Mouse (Mus musculus) heart, embryonic 12.5 days (tissue): ENCODE measurements around the gene Pigl. TPM values are rescaled to one million over a fixed set of nuclear protein-coding genes. Genes with fewer than 3 reads are reported as not detected.
"Not testable (repeated sequence)": the region's sequence is repeated elsewhere in the genome, so short reads cannot be mapped to it uniquely, and the experiment has no call there.

Experiments
- ATAC-seq: fragments of 200-750 bp; cut with Nextera tagmentation; 2 replicates; pipeline ENCODE4 v1.8.0; 2017; ENCODE audit warnings: moderate TSS enrichment, moderate library complexity; ENCODE audit not compliant: insufficient number of reproducible peaks, low FRiP score
- H3K27ac ChIP-seq: fragments of 300-500 bp; sonication (generic); 2 replicates; pipeline ENCODE4 v1.5.1; 2016; ENCODE audit warnings: mild to moderate bottlenecking, moderate library complexity; ENCODE audit not compliant: poor library complexity, severe bottlenecking
- H3K27me3 ChIP-seq: fragments of 300-500 bp; sonication (generic); replicated peaks from 2 replicates; pipeline ENCODE4 v1.6.1; 2016; ENCODE audit warnings: mild to moderate bottlenecking, moderate library complexity
- H3K36me3 ChIP-seq: fragments of 300-500 bp; sonication (generic); 2 replicates; pipeline ENCODE4 v1.6.1; 2016; ENCODE audit warnings: mild to moderate bottlenecking, moderate library complexity
- H3K4me1 ChIP-seq: fragments of 300-500 bp; sonication (generic); replicated peaks from 2 replicates; pipeline ENCODE4 v1.6.1; 2016; ENCODE audit warnings: mild to moderate bottlenecking
- H3K4me2 ChIP-seq: fragments of 300-500 bp; sonication (generic); 2 replicates; pipeline ENCODE4 v1.6.1; 2016; ENCODE audit warnings: mild to moderate bottlenecking, moderate library complexity
- H3K4me3 ChIP-seq: fragments of 300-500 bp; sonication (generic); 2 replicates; pipeline ENCODE4 v1.5.1; 2016; ENCODE audit warnings: mild to moderate bottlenecking
- H3K9ac ChIP-seq: fragments of 300-500 bp; sonication (generic); 2 replicates; pipeline ENCODE4 v1.6.1; 2016; ENCODE audit warnings: mild to moderate bottlenecking, moderate library complexity
- H3K9me3 ChIP-seq: fragments of 300-500 bp; sonication (generic); replicated peaks from 2 replicates; pipeline ENCODE4 v1.6.1; 2016; ENCODE audit warnings: mild to moderate bottlenecking, moderate library complexity
- WGBS: fragments of 180-500 bp; shearing (Covaris S2); methylation state at CpG from one replicate; pipeline ENCODE4 v1.1.7; 2016; 5-methylcytosine and 5-hydroxymethylcytosine counted together
- polyA plus RNA-seq: library from polyadenylated mRNA; unstranded; fragments of >200 nt; fragmentation: Nextera tagmentation; extraction: Ambion mirVana; gene quantifications from 2 replicates; pipeline ENCODE4 v1.2.1, GENCODE M21; 2016

Pigl gene
- polyA plus RNA-seq, 1 experiment from 2014 or later = 10.3 TPM

GRCm38 (mm10) chr11:62496151-62496715 lies 38.0 kb downstream of the Pigl start:
- no peak overlapping the region for H3K9ac ChIP-seq
- no peaks in the 10 kb centered on the region for H3K27me3 ChIP-seq
- no peaks in the 10 kb centered on the region for H3K9me3 ChIP-seq
- no peak overlapping the region for H3K4me3 ChIP-seq
- ATAC-seq = no peak
- H3K4me1 ChIP-seq = peaks cover 21% of the 10 kb centered on the region
- no peak overlapping the region for H3K4me2 ChIP-seq
- H3K27ac ChIP-seq = 0 out of 2 replicates have a peak overlapping the region, but pooled peaks have one; percentile 8
- WGBS = 46% methylated on average over 5 of the region's 5 CpGs
- H3K36me3 ChIP-seq = no peaks in the 10 kb centered on the region

- no peak overlapping the region for H3K27ac ChIP-seq
- H3K4me2 ChIP-seq = no peak overlapping the region
- no peak overlapping the region for H3K9ac ChIP-seq
- H3K4me1 ChIP-seq = peaks cover 21% of the 10 kb centered on the region
- no peak for ATAC-seq
- H3K27me3 ChIP-seq = no peaks in the 10 kb centered on the region
- H3K36me3 ChIP-seq = no peaks in the 10 kb centered on the region
- no peak overlapping the region for H3K4me3 ChIP-seq
- WGBS = 48% methylated on average over 3 of the region's 3 CpGs
- H3K9me3 ChIP-seq = no peaks in the 10 kb centered on the region
Observed at GRCm38 (mm10) chr11:62497181-62497580, 38.9 kb downstream of the Pigl start.

- no peak overlapping the region for H3K9ac ChIP-seq
- peaks cover 21% of the 10 kb centered on the region for H3K4me1 ChIP-seq
- no peaks in the 10 kb centered on the region for H3K9me3 ChIP-seq
- H3K4me3 ChIP-seq = no peak overlapping the region
- no peak overlapping the region for H3K27ac ChIP-seq
- H3K36me3 ChIP-seq = 0 out of 2 replicates have a peak, but pooled peaks cover 2% of the 10 kb centered on the region
- ATAC-seq = no peak
- 93% methylated on average over 2 of the region's 2 CpGs for WGBS
- no peaks in the 10 kb centered on the region for H3K27me3 ChIP-seq
- H3K4me2 ChIP-seq = no peak overlapping the region
Observed at GRCm38 (mm10) chr11:62498802-62499201, 40.5 kb downstream of the Pigl start.

- 84% methylated on average over 2 of the region's 2 CpGs for WGBS
- H3K9ac ChIP-seq = no peak overlapping the region
- H3K4me1 ChIP-seq = peaks cover 10% of the 10 kb centered on the region
- H3K9me3 ChIP-seq = no peaks in the 10 kb centered on the region
- no peak overlapping the region for H3K4me3 ChIP-seq
- no peak for ATAC-seq
- 0 out of 2 replicates have a peak, but pooled peaks cover 3% of the 10 kb centered on the region for H3K36me3 ChIP-seq
- no peaks in the 10 kb centered on the region for H3K27me3 ChIP-seq
- no peak overlapping the region for H3K27ac ChIP-seq
- no peak overlapping the region for H3K4me2 ChIP-seq
Observed at GRCm38 (mm10) chr11:62500529-62500928, 42.3 kb downstream of the Pigl start.

GRCm38 (mm10) chr11:62507683-62508082 lies 49.4 kb downstream of the Pigl start:
- Histone ChIP-seq H3K4me1 (no peaks in the 10 kb centered on the region), H3K4me2 (no peak overlapping the region), H3K9me3 (no peaks in the 10 kb centered on the region), H3K4me3 (no peak overlapping the region), H3K9ac (no peak overlapping the region), H3K27me3 (no peaks in the 10 kb centered on the region), H3K36me3 (peaks cover 5% of the 10 kb centered on the region; the same call in 1 of the 2 replicates), H3K27ac (no peak overlapping the region)
- no peak for ATAC-seq
- 81% methylated on average over 4 of the region's 4 CpGs for WGBS

GRCm38 (mm10) chr11:62508365-62508764 lies 50.1 kb downstream of the Pigl start:
- not testable (repeated sequence) for H3K9me3 ChIP-seq, H3K4me1 ChIP-seq, H3K4me2 ChIP-seq, H3K4me3 ChIP-seq, ATAC-seq, H3K9ac ChIP-seq, H3K27ac ChIP-seq, H3K27me3 ChIP-seq
- whole genome bisulfite sequencing = 91% methylated on average over 13 of the region's 13 CpGs
- peaks cover 11% of the 10 kb centered on the region; the same call in 1 of the 2 replicates for H3K36me3 ChIP-seq

- not testable (repeated sequence) for H3K4me2 ChIP-seq, ATAC-seq, H3K9me3 ChIP-seq, H3K27ac ChIP-seq, H3K4me1 ChIP-seq, H3K27me3 ChIP-seq, H3K4me3 ChIP-seq, H3K9ac ChIP-seq
- H3K36me3 ChIP-seq = peaks cover 10% of the 10 kb centered on the region; the same call in 1 of the 2 replicates
- 86% methylated on average over 5 of the region's 5 CpGs for WGBS
Observed at GRCm38 (mm10) chr11:62508816-62509215, 50.6 kb downstream of the Pigl start.

- H3K9me3 ChIP-seq = no peaks in the 10 kb centered on the region
- WGBS = 72% methylated on average over 3 of the region's 3 CpGs
- no peak overlapping the region for H3K27ac ChIP-seq
- H3K36me3 ChIP-seq = peaks cover 10% of the 10 kb centered on the region; the same call in 1 of the 2 replicates
- H3K9ac ChIP-seq = no peak overlapping the region
- no peaks in the 10 kb centered on the region for H3K4me1 ChIP-seq
- no peaks in the 10 kb centered on the region for H3K27me3 ChIP-seq
- H3K4me3 ChIP-seq = no peak overlapping the region
- no peak overlapping the region for H3K4me2 ChIP-seq
- no peak for ATAC-seq
Observed at GRCm38 (mm10) chr11:62509571-62509970, 51.3 kb downstream of the Pigl start.

- no peaks in the 10 kb centered on the region for H3K9me3 ChIP-seq
- peaks cover 10% of the 10 kb centered on the region; the same call in 1 of the 2 replicates for H3K36me3 ChIP-seq
- no peak overlapping the region for H3K4me2 ChIP-seq
- ATAC-seq = no peak
- H3K27ac ChIP-seq = no peak overlapping the region
- H3K4me1 ChIP-seq = no peaks in the 10 kb centered on the region
- H3K27me3 ChIP-seq = no peaks in the 10 kb centered on the region
- no peak overlapping the region for H3K4me3 ChIP-seq
- H3K9ac ChIP-seq = no peak overlapping the region
- WGBS = 84% methylated on average over 5 of the region's 5 CpGs
Observed at GRCm38 (mm10) chr11:62510956-62511355, 52.7 kb downstream of the Pigl start.

GRCm38 (mm10) chr11:62511444-62512202 lies 53.4 kb downstream of the Pigl start:
- H3K4me3 ChIP-seq = no peak overlapping the region
- H3K9me3 ChIP-seq = no peaks in the 10 kb centered on the region
- no peak overlapping the region for H3K27ac ChIP-seq
- no peak for ATAC-seq
- no peaks in the 10 kb centered on the region for H3K4me1 ChIP-seq
- H3K4me2 ChIP-seq = no peak overlapping the region
- H3K27me3 ChIP-seq = no peaks in the 10 kb centered on the region
- WGBS = 82% methylated on average over 13 of the region's 13 CpGs
- no peak overlapping the region for H3K9ac ChIP-seq
- peaks cover 10% of the 10 kb centered on the region; the same call in 1 of the 2 replicates for H3K36me3 ChIP-seq

GRCm38 (mm10) chr11:62512529-62513080 lies 54.3 kb downstream of the Pigl start:
- no peak overlapping the region for H3K4me2 ChIP-seq
- H3K4me1 ChIP-seq = no peaks in the 10 kb centered on the region
- H3K4me3 ChIP-seq = no peak overlapping the region
- no peaks in the 10 kb centered on the region for H3K27me3 ChIP-seq
- WGBS = 85% methylated on average over 8 of the region's 8 CpGs
- no peak overlapping the region for H3K27ac ChIP-seq
- H3K36me3 ChIP-seq = peaks cover 10% of the 10 kb centered on the region; the same call in 1 of the 2 replicates
- H3K9ac ChIP-seq = no peak overlapping the region
- ATAC-seq = no peak
- no peaks in the 10 kb centered on the region for H3K9me3 ChIP-seq
